Mouse (Mus musculus): Measurements from ENCODE around the gene Insr. TPM values are rescaled to one million over a fixed set of nuclear protein-coding genes. Genes with fewer than 3 reads are reported as not detected.
A peak's percentile ranks its signal among the peaks of the same experiment; 100 is the strongest.
"Not testable (repeated sequence)": the region's sequence is repeated elsewhere in the genome, so short reads cannot be mapped to it uniquely, and the experiment has no call there.

Insr gene
- 20.9 and 24.2 TPM in 2 replicates for polyA plus RNA-seq (2015; fragmentation: Nextera tagmentation; extraction: Ambion mirVana)

- H3K9ac ChIP-seq (ENCODE audit: low read length) = peak within 1 kb of the TSS; percentile 95
- H3K4me2 ChIP-seq (replicated peaks; ENCODE audit: low read depth) = peak within 1 kb of the TSS; percentile 89
- under 1% methylated on average over 59 of the region's 61 CpGs for WGBS
- no peaks in the 10 kb centered on the region for H3K9me3 ChIP-seq (ENCODE audit: control insufficient read depth, low read length)
- peak within 1 kb of the TSS; percentile 93 for H3K4me3 ChIP-seq (ENCODE audit: low read depth, low read length)
- ATAC-seq (ENCODE audit: low FRiP score, low TSS enrichment) (peak; percentile 96), DNase-seq (ENCODE audit: low spot score) (peak; percentile 98)
- H3K27me3 ChIP-seq (ENCODE audit: control insufficient read depth, insufficient read depth, low read length) = no peaks in the 10 kb centered on the region
- TF ChIP-seq EP300 (optimal IDR thresholded peaks at IDR 0.05) (no peak), CTCF (IDR thresholded peaks at IDR 0.05; ENCODE audit: low read depth) (peak; percentile 33; the same call in 1 of the 2 replicates)
- H3K36me3 ChIP-seq (ENCODE audit: control insufficient read depth, insufficient read depth, low read length) = no peaks in the 10 kb centered on the region
- H3K4me1 ChIP-seq (replicated peaks; ENCODE audit: control insufficient read depth, insufficient read depth) = peaks cover 14% of the 10 kb centered on the region; the same call in 1 of the 2 replicates
- peak within 1 kb of the TSS; percentile 86 for H3K27ac ChIP-seq (replicated peaks)
Observed at GRCm38 (mm10) chr8:3278934-3279720, at the start of gene Insr. Gene Insr, minus strand, starts transcription at chr8:3279617.

- Histone ChIP-seq H3K4me3 (ENCODE audit: low read depth, low read length) (no peak overlapping the region), H3K4me1 (replicated peaks; ENCODE audit: control insufficient read depth, insufficient read depth) (no peaks in the 10 kb centered on the region), H3K9me3 (ENCODE audit: control insufficient read depth, low read length) (no peaks in the 10 kb centered on the region), H3K9ac (ENCODE audit: low read length) (no peak overlapping the region), H3K27ac (replicated peaks) (no peak overlapping the region), H3K36me3 (ENCODE audit: control insufficient read depth, insufficient read depth, low read length) (no peaks in the 10 kb centered on the region), H3K27me3 (ENCODE audit: control insufficient read depth, insufficient read depth, low read length) (no peaks in the 10 kb centered on the region), H3K4me2 (replicated peaks; ENCODE audit: low read depth) (no peak overlapping the region)
- no peak for DNase-seq (ENCODE audit: low spot score)
- 60% methylated on average over 8 of the region's 8 CpGs for WGBS
- no peak for TF ChIP-seq CTCF (IDR thresholded peaks at IDR 0.05; ENCODE audit: low read depth)
- TF ChIP-seq EP300 (optimal IDR thresholded peaks at IDR 0.05) = no peak
- 0 out of 2 replicates have a peak, but pooled peaks have one; percentile 25 for ATAC-seq (ENCODE audit: low FRiP score, low TSS enrichment)
Observed at GRCm38 (mm10) chr8:3327538-3328245, 48.3 kb upstream of the Insr start.

GRCm38 (mm10) chr8:3327056-3327455 is 47.6 kb upstream of the Insr start:
- H3K27ac ChIP-seq (replicated peaks) = no peak overlapping the region
- no peaks in the 10 kb centered on the region for H3K4me1 ChIP-seq (replicated peaks; ENCODE audit: control insufficient read depth, insufficient read depth)
- no peak for TF ChIP-seq EP300 (optimal IDR thresholded peaks at IDR 0.05)
- TF ChIP-seq CTCF (IDR thresholded peaks at IDR 0.05; ENCODE audit: low read depth) = no peak
- H3K9me3 ChIP-seq (ENCODE audit: control insufficient read depth, low read length) = no peaks in the 10 kb centered on the region
- H3K9ac ChIP-seq (ENCODE audit: low read length) = no peak overlapping the region
- no peak overlapping the region for H3K4me2 ChIP-seq (replicated peaks; ENCODE audit: low read depth)
- ATAC-seq (ENCODE audit: low FRiP score, low TSS enrichment) (no peak), DNase-seq (ENCODE audit: low spot score) (no peak)
- 87% methylated on average over 1 of the region's 1 CpGs for WGBS
- no peak overlapping the region for H3K4me3 ChIP-seq (ENCODE audit: low read depth, low read length)
- H3K36me3 ChIP-seq (ENCODE audit: control insufficient read depth, insufficient read depth, low read length) = no peaks in the 10 kb centered on the region
- H3K27me3 ChIP-seq (ENCODE audit: control insufficient read depth, insufficient read depth, low read length) = no peaks in the 10 kb centered on the region

- H3K4me1 ChIP-seq (replicated peaks; ENCODE audit: control insufficient read depth, insufficient read depth) = no peaks in the 10 kb centered on the region
- H3K4me3 ChIP-seq (ENCODE audit: low read depth, low read length) = no peak overlapping the region
- no peaks in the 10 kb centered on the region for H3K36me3 ChIP-seq (ENCODE audit: control insufficient read depth, insufficient read depth, low read length)
- H3K4me2 ChIP-seq (replicated peaks; ENCODE audit: low read depth) = no peak overlapping the region
- no peaks in the 10 kb centered on the region for H3K9me3 ChIP-seq (ENCODE audit: control insufficient read depth, low read length)
- H3K27me3 ChIP-seq (ENCODE audit: control insufficient read depth, insufficient read depth, low read length) = no peaks in the 10 kb centered on the region
- no peak for ATAC-seq (ENCODE audit: low FRiP score, low TSS enrichment)
- TF ChIP-seq CTCF (IDR thresholded peaks at IDR 0.05; ENCODE audit: low read depth) = no peak
- TF ChIP-seq EP300 (optimal IDR thresholded peaks at IDR 0.05) = no peak
- DNase-seq (ENCODE audit: low spot score) = no peak
- 71% methylated on average over 2 of the region's 2 CpGs for WGBS
- no peak overlapping the region for H3K9ac ChIP-seq (ENCODE audit: low read length)
- H3K27ac ChIP-seq (replicated peaks) = no peak overlapping the region
Observed at GRCm38 (mm10) chr8:3324253-3324652, 44.8 kb upstream of the Insr start.

GRCm38 (mm10) chr8:3319267-3319666 is 39.9 kb upstream of the Insr start:
- H3K4me2 ChIP-seq (replicated peaks; ENCODE audit: low read depth); ATAC-seq (ENCODE audit: low FRiP score, low TSS enrichment); H3K4me3 ChIP-seq (ENCODE audit: low read depth, low read length); DNase-seq (ENCODE audit: low spot score); H3K4me1 ChIP-seq (replicated peaks; ENCODE audit: control insufficient read depth, insufficient read depth); H3K27ac ChIP-seq (replicated peaks); H3K27me3 ChIP-seq (ENCODE audit: control insufficient read depth, insufficient read depth, low read length); H3K9me3 ChIP-seq (ENCODE audit: control insufficient read depth, low read length); H3K36me3 ChIP-seq (ENCODE audit: control insufficient read depth, insufficient read depth, low read length); H3K9ac ChIP-seq (ENCODE audit: low read length): not testable (repeated sequence)
- 93% methylated on average over 8 of the region's 11 CpGs for WGBS

- WGBS = 53% methylated on average over 5 of the region's 5 CpGs
- Histone ChIP-seq H3K4me1 (replicated peaks; ENCODE audit: control insufficient read depth, insufficient read depth) (no peaks in the 10 kb centered on the region), H3K27ac (replicated peaks) (no peak overlapping the region), H3K4me2 (replicated peaks; ENCODE audit: low read depth) (no peak overlapping the region), H3K36me3 (ENCODE audit: control insufficient read depth, insufficient read depth, low read length) (no peaks in the 10 kb centered on the region), H3K9ac (ENCODE audit: low read length) (no peak overlapping the region), H3K9me3 (ENCODE audit: control insufficient read depth, low read length) (no peaks in the 10 kb centered on the region), H3K27me3 (ENCODE audit: control insufficient read depth, insufficient read depth, low read length) (no peaks in the 10 kb centered on the region), H3K4me3 (ENCODE audit: low read depth, low read length) (no peak overlapping the region)
- no peak for DNase-seq (ENCODE audit: low spot score)
- 0 out of 2 replicates have a peak, but pooled peaks have one; percentile 51 for ATAC-seq (ENCODE audit: low FRiP score, low TSS enrichment)
- TF ChIP-seq EP300 (optimal IDR thresholded peaks at IDR 0.05) (no peak), CTCF (IDR thresholded peaks at IDR 0.05; ENCODE audit: low read depth) (no peak)
Observed at GRCm38 (mm10) chr8:3316585-3316984, 37.2 kb upstream of the Insr start.
